Mouse (Mus musculus) A20 (cell line): ENCODE measurements around the gene Prdm16.

Experiments used
- DNase-seq: peaks from one replicate; pipeline ENCODE4 v3.0.0-alpha.2; 2011; ENCODE audit warnings: low read depth, low spot score

The Prdm16 gene

DNA sequence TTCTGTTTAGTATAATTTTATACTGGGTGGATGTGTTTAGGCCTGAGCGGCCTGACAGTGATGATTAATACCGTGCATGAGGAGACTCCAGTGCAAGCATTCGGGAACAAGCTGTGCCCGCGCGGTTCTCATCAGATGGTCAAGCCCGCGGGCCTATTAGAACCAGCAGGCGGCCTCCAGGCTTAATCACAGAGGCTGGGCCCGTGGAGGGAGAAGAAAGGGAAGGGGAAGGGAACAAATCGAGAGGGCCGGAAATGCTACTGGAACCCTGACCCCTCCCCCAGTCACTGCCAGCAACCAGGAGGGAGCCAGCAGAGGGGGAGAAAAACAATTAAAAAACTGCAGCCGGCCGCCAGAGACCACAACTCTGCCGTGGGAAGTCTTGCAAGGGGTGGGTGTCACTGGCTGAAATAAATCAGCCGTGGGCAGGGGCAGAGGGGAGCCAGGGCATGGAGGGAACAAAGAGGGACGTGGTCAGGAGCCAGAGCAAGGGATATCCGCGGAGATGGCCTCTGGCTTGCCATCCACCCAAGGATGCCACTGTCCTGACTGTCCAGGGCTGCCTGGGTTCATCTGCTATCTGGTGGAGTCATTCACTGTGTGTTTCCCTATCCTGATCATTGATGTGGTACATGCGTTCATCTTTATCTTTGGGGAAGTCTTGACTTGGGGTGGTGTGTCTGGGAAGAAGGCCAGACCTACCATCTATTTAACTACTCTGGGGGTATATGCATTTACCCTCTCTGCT lies 246.2 kb downstream of the Prdm16 start:
- no peak for DNase-seq

GRCm38 (mm10) chr4:154389641-154390040 lies 247.0 kb downstream of the Prdm16 start:
- no peak for DNase-seq

DNA sequence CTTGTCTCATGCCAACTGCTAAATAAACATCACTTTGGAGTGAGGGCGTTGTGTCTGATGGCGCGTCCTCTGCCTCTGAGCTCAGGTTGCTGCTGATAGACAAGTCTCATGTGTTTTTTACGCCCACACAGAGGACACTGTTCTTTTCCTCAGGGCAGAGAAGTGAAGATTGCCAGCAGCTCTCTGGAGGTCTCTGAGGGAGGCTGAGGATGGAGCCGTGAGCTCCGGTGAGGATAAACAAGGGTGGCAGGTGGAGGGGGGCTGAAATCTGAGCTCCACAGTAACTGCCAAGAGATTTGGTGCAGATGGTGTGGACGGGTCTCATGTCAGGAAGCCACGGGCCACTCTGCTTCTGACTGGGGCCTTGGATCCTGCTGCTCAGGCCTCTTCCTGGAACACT lies 249.9 kb downstream of the Prdm16 start:
- no peak for DNase-seq

DNA sequence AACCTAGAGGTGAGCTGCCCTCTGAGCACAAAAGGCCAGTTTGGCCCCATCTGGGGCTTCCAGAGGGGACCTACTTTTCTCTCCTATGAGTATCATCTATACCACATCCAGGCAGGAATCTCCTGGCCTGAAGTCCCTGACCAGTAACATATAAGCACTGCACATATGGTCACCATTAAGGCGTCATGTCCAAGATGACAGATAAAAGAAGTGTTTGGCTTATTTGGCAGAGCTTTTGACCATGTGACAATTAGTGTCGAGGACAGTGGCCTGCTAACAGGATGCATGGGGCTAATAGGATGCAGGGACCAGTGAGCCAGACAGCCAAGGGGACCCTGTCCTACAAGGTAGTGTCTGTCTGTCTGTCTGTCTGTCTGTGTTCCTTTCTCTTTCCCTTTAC lies 250.8 kb downstream of the Prdm16 start:
- no peak for DNase-seq

- no peak for DNase-seq
Observed at GRCm38 (mm10) chr4:154385208-154385607, 251.5 kb downstream of the Prdm16 start.

DNA sequence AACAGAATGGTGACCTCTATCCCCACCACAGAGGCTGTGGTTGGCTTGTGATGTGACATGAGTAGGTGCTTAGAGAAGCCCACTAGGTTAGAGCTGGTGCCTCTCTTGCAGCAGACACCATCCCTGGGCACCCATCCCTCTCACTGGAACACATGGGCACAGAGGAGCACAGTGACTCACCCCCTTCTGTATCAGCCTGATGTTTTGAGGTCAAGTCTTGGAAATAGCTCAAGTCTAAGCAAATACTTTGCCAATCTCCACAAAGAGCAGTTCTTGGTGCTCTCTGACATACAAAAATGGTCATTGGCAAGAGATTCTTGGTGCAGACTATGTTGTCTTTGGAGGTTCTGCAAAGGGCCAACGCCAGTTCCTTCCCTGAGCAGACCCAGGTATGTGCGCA lies 257.8 kb downstream of the Prdm16 start:
- no peak for DNase-seq

- no peak for DNase-seq
Observed at GRCm38 (mm10) chr4:154375939-154376625, 260.6 kb downstream of the Prdm16 start.

- DNase-seq = no peak
Observed at GRCm38 (mm10) chr4:154371542-154372247, 265.0 kb downstream of the Prdm16 start.

DNA sequence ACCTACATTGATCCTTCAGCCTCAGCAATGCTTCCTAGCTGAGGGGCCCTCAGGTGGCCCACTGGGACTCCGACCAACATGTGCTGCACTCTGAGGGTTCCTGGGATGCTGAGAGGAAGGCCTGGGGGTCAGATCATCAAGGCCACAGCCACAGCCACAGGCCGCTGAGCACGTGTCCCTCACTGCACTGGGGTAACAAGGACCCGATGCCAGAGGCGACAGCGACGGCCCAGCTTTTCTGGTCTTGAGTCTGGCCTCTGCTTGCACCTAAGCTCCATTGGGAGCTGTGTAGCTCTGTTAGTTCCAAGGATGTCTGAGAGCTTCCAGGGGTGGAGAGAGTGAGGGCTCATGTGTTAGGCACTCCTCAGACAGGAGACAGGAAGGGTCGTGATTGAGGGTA lies 265.8 kb downstream of the Prdm16 start:
- DNase-seq = no peak

GRCm38 (mm10) chr4:154369089-154369488 lies 267.6 kb downstream of the Prdm16 start:
- DNase-seq = no peak

DNA sequence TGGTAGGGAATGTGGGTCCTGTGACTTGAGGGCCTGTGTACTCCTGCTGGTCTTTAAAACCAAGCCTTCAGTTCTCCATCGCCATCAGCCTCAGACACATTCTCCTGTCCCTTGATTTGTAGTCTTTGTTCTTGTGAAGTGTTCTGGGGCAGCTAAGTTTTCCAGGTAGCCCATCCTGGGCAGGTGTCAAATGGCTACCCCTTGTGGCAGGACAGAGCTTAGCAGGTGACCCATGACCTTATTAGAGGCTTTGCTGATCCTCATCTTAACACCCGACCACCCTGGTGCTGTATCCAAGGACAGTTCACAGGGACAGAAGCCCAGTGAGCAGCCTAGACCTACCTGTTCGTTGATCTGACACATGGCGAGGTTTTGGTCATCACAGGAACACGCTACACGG lies 269.8 kb downstream of the Prdm16 start:
- DNase-seq = no peak

DNA sequence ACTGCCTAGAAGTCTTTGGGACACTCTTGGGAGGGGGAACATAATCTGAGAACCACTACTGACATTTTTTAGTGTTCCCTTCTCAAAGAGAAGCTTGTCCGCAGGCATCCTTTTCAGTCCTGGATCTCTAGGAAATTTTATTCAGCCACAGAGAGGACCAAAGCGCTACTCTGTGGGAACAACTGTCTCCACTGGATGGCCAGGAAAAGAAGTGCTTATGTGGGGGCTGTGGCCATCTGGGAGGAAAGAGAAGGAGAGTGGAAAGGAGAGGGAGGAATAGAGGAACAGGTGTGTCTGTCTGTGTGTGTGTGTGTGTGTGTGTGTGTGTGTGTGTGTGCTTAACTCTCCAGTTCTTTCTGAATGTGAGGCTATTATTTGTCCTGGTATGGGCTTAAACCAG lies 271.9 kb downstream of the Prdm16 start:
- no peak for DNase-seq

GRCm38 (mm10) chr4:154360850-154361249 lies 275.8 kb downstream of the Prdm16 start:
- no peak for DNase-seq

DNA sequence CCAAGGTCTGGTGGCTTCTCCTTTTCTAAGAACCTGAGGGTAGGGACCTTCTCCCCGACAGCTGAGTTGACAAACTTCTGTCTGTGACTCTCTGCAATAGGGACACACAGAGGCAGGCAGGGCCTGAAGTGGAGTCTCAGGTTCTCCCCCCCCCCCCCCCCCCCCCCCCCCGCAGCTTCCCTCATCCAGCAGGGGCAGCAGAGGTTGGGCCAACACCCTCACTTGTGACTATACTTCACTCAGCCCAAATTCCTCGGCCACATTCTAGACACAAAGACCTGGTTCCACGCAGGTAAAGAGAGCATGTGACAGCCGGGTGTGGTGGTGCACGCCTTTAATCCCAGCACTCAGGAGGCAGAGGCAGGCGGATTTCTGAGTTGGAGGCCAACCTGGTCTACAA lies 276.2 kb downstream of the Prdm16 start:
- no peak for DNase-seq

DNA sequence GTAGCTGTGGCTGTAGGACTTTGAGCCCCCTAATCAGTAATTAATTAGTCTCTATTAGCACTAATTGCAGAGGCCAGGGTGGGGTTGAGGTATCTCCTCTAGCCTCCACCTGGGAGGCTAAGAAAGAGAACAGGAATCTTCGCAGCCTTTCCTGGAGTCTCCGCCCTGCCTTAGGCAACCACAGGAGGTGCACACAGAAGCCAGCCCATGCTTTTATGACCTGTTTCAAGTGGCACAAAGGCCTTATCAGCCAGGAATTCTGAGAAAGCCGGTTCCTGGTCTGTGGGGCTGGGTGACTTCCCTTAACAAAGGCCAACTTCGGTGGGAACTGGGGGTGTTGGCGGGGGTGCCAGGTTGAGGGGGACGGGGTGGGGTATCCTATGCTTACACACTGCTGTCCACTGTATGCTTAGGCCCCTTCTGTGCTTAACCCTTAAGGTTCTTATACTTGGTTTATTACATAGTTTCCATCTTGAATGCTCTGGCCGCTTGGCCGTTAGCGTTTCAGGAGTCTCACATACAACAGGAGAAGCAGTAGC lies 276.8 kb downstream of the Prdm16 start:
- DNase-seq = no peak

- no peak for DNase-seq
Observed at GRCm38 (mm10) chr4:154358816-154359215, 277.9 kb downstream of the Prdm16 start.

GRCm38 (mm10) chr4:154358370-154358769 lies 278.3 kb downstream of the Prdm16 start:
- DNase-seq = no peak

DNA sequence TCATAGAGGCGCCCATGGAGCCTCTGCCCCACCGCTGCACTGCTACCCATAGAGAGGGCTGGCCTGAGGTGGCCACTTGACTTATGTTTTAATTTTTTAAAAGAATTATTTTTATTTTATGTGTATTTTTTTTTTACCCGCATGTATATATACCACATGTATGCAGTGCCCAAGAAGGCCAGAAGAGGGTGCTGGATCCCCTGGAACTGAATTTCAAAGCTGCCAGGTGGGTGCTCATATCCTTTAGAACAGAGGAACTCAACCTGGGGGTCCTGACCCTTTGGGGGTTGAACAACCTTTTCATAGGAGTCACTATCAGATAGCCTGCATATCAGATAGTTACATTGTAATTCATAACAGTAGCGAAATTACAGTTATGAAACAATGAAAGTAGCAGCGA lies 281.3 kb downstream of the Prdm16 start:
- DNase-seq = no peak

DNA sequence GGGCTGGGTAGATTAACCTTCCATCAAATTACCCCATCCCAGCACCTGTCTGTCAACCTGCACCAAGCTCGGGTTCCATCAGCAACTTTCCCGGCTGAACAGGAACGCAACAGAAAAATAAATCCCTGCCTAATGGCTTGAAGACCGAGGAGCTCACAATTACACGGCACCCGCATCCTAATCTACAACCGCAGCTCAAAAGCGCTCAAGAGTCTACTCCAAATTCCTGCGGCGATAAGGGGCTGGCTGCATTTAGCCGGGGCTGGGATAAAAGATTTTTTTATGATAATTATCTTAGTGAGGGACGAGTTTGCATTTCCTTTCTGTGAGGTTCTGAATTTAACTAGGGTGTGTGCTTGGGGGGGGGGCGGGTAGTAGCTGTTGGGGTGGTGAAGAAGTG lies 284.4 kb downstream of the Prdm16 start:
- no peak for DNase-seq

DNA sequence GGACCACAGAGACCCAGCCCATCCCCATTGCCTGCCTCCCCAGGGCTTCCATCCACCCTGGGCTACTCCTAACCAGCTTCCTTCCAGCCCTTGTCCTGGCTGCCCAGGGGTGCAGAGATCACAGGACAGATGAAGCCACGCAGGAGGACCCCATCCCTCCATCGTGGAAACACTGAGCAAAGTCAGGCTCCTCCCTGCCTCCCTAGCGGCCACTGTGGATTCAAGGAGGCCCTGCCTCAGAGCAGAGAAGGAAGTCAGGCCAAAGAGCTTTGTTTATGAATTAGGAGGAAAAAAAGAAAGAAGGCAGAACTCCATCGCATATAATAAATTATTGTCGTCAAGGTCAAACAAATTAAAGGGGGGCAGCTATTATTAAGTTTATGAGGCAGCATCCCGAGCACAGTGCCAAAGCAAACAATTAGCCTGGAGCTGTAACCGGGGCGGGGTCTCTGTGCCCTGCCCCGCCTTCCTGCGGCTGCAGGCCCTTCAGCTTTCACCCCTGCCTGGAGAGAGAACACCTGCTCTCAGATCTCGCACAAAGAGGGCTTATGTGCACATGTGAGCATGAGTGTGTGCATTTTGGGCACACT lies 288.4 kb downstream of the Prdm16 start:
- DNase-seq = no peak

GRCm38 (mm10) chr4:154346731-154347522 lies 289.7 kb downstream of the Prdm16 start:
- DNase-seq = no peak
